Mouse (Mus musculus): ENCODE data around the gene Ppp1r16b. TPM values are rescaled to one million over a fixed set of nuclear protein-coding genes. Genes with fewer than 3 reads are reported as not detected.
A peak's percentile ranks its signal among the peaks of the same experiment; 100 is the strongest.

Ppp1r16b gene
- polyA plus RNA-seq, 1 experiment from 2014 or later: 14.1 TPM

DNA sequence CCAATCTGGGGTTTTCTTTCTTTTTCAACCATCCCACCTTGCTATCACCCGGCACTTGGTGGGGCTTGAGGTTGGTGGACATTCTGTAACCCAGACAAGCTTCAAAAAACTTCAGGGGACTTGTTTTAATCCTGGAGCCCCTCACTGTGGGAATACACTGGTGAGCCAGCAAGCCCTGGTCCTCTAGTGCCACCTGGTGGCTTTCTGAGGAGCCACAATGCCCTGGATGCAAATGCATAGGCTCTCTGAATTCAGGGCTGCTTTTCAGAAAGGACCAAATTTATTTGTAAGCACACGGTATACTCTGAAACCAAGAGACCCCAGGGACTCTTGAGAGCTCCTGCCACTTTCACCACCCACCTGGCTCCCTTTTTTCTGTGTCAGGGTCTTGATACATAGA, 23.3 kb upstream of the Ppp1r16b start:
- Histone ChIP-seq H3K4me3 (ENCODE audit: low read length) (no peak overlapping the region), H3K9ac (replicated peaks; ENCODE audit: low read length) (no peak overlapping the region), H3K9me3 (ENCODE audit: low read length) (peaks cover 4% of the 10 kb centered on the region), H3K36me3 (ENCODE audit: insufficient read depth, low read length) (peaks cover 38% of the 10 kb centered on the region), H3K4me1 (ENCODE audit: insufficient read depth, low read length) (no peaks in the 10 kb centered on the region), H3K27ac (ENCODE audit: low read length) (no peak overlapping the region), H3K27me3 (ENCODE audit: insufficient read depth, low read length) (no peaks in the 10 kb centered on the region), H3K4me2 (replicated peaks; ENCODE audit: low read depth, low read length) (no peak overlapping the region)
- ATAC-seq (ENCODE audit: low FRiP score, low TSS enrichment): peak; percentile 51; the same call in 1 of the 2 replicates
- 14% methylated on average over 2 of the region's 2 CpGs for WGBS

DNA sequence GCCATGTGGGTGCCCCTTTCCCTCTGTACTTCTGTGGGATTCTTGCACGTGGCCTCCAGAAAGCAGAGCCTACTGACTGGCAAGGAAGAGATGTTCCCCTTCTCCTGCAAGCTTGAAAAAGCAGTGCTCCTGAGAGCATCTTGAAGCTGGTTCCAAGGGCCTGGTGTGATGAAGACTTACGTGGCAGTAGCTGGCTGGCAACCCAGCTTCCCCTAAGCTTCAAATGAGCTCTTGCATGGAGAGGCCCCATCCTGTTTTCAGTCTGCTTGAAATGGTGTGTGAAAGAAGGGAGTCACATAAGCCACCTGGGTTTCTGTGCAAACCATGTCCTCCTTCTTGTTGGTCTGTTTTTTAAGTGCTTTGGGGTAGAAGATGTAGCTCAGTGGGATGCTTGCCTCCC, 22.6 kb upstream of the Ppp1r16b start:
- Histone ChIP-seq H3K9ac (replicated peaks; ENCODE audit: low read length) (no peak overlapping the region), H3K4me1 (ENCODE audit: insufficient read depth, low read length) (no peaks in the 10 kb centered on the region), H3K4me2 (replicated peaks; ENCODE audit: low read depth, low read length) (no peak overlapping the region), H3K27me3 (ENCODE audit: insufficient read depth, low read length) (no peaks in the 10 kb centered on the region), H3K36me3 (ENCODE audit: insufficient read depth, low read length) (peaks cover 31% of the 10 kb centered on the region), H3K27ac (ENCODE audit: low read length) (no peak overlapping the region), H3K9me3 (ENCODE audit: low read length) (peaks cover 4% of the 10 kb centered on the region), H3K4me3 (ENCODE audit: low read length) (no peak overlapping the region)
- no peak for ATAC-seq (ENCODE audit: low FRiP score, low TSS enrichment)
- 94% methylated on average over 2 of the region's 2 CpGs for WGBS

DNA sequence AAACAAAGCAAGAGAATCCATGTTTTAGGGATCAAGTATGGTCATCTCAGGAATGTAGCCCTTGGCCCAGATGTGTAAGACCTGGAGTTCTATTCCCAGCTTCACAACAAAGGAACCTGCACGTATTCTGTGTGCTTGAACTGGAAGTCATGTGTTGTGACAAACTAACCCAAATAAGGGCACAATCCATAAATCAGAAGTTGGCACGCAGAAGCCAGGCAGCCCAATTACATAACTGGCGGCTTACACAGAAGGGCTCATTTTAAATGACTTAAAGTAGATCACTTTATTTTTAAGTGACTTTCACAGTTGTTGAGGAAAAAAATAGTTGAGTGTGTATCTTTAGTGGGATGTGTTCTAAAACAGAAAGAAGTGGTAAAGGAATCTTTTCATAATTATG, 21.4 kb upstream of the Ppp1r16b start:
- no peaks in the 10 kb centered on the region for H3K4me1 ChIP-seq (ENCODE audit: insufficient read depth, low read length)
- H3K9ac ChIP-seq (replicated peaks; ENCODE audit: low read length): no peak overlapping the region
- no peak overlapping the region for H3K4me3 ChIP-seq (ENCODE audit: low read length)
- H3K36me3 ChIP-seq (ENCODE audit: insufficient read depth, low read length): peaks cover 18% of the 10 kb centered on the region
- ATAC-seq (ENCODE audit: low FRiP score, low TSS enrichment): no peak
- H3K27me3 ChIP-seq (ENCODE audit: insufficient read depth, low read length): no peaks in the 10 kb centered on the region
- no peak overlapping the region for H3K27ac ChIP-seq (ENCODE audit: low read length)
- no peak overlapping the region for H3K4me2 ChIP-seq (replicated peaks; ENCODE audit: low read depth, low read length)
- H3K9me3 ChIP-seq (ENCODE audit: low read length): peaks cover 4% of the 10 kb centered on the region
- WGBS: 68% methylated on average over 3 of the region's 3 CpGs

DNA sequence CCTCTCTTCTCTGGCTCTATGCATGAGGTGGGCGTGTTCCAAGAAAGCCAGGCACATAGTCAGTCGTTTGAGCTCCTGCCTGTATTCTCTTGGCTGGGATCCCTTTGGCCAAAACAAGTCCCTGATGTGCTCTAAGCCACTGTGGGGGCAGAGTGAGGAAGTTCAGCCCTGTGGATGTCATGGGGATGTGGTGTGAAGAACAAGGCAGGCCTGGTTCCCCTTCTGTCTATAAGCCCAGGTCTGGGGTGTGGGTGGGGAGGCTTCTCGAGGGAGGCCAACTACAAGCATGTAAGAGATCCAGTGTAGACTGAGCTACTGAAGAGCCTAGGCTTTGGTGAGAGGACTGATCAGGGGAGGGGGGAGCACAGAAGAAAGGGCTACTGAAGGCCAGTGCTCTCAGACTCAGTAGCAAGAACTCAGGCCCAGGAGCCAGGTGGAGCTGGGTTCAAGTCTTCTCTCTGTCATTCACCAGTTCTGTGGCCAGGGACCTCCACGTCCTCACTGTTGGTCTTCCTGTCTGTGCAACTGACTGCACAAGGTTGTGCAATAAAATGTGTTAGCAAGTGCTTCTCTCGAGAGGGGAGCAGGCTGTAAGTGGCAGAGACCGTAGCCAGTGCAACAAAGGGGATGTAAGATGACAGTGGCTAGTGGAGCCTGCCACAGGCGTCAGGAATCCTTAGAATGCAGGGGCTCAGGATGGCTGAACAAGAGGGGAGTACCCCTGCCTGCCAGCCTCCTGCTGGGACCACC, 13.9 kb upstream of the Ppp1r16b start:
- H3K36me3 ChIP-seq (ENCODE audit: insufficient read depth, low read length): no peaks in the 10 kb centered on the region
- no peak overlapping the region for H3K4me3 ChIP-seq (ENCODE audit: low read length)
- peaks cover under 1% of the 10 kb centered on the region for H3K9me3 ChIP-seq (ENCODE audit: low read length)
- no peak overlapping the region for H3K9ac ChIP-seq (replicated peaks; ENCODE audit: low read length)
- H3K4me2 ChIP-seq (replicated peaks; ENCODE audit: low read depth, low read length): no peak overlapping the region
- no peak for ATAC-seq (ENCODE audit: low FRiP score, low TSS enrichment)
- 60% methylated on average over 7 of the region's 7 CpGs for WGBS
- H3K27ac ChIP-seq (ENCODE audit: low read length): no peak overlapping the region
- H3K4me1 ChIP-seq (ENCODE audit: insufficient read depth, low read length): no peaks in the 10 kb centered on the region
- H3K27me3 ChIP-seq (ENCODE audit: insufficient read depth, low read length): no peaks in the 10 kb centered on the region

DNA sequence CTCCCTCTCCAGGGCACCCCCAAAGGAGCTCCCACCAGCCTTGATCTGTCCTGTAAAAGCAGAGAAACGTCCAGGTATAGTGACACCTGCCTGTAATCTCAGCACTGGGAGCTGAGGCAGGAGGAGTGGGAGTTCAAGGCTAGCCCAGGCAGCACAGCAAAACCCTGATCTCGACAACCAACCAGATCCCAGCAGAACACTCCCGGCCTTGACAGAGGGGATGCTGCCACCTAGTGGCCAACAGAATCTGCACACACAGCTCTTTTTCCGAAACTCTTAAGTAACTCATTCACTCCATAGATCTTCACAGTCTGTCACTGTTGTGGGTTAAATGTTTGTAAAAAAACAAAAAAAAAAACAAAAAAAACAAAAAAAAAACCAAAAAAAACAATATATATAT, 12.2 kb upstream of the Ppp1r16b start:
- no peak overlapping the region for H3K9ac ChIP-seq (replicated peaks; ENCODE audit: low read length)
- no peaks in the 10 kb centered on the region for H3K36me3 ChIP-seq (ENCODE audit: insufficient read depth, low read length)
- peak; percentile 35; the same call in 1 of the 2 replicates for ATAC-seq (ENCODE audit: low FRiP score, low TSS enrichment)
- no peaks in the 10 kb centered on the region for H3K9me3 ChIP-seq (ENCODE audit: low read length)
- no peak overlapping the region for H3K4me3 ChIP-seq (ENCODE audit: low read length)
- no peaks in the 10 kb centered on the region for H3K27me3 ChIP-seq (ENCODE audit: insufficient read depth, low read length)
- no peaks in the 10 kb centered on the region for H3K4me1 ChIP-seq (ENCODE audit: insufficient read depth, low read length)
- H3K27ac ChIP-seq (ENCODE audit: low read length): no peak overlapping the region
- 11% methylated on average over 4 of the region's 4 CpGs for WGBS
- no peak overlapping the region for H3K4me2 ChIP-seq (replicated peaks; ENCODE audit: low read depth, low read length)

DNA sequence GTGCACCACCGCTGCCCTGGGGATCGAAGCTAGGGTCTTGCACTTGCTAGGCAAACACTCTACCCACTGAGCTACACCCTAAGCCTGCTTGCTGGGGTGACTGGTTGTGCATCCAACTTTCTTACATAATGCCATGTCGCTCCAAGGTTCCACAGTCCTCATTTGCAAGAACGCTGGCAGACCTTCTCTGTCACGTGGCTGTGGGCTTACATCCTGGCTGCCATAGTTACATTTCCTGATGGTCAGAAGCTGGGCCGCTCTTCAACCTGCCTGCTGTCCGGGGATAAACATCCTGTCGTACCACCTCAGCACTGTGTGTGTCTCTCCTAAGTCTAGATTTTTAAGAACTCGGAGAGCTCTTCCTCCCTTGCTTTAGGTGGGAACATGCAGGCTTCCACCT, 10.5 kb upstream of the Ppp1r16b start:
- Histone ChIP-seq H3K4me1 (ENCODE audit: insufficient read depth, low read length) (no peaks in the 10 kb centered on the region; the same call in 1 of the 2 replicates), H3K4me3 (ENCODE audit: low read length) (no peak overlapping the region), H3K36me3 (ENCODE audit: insufficient read depth, low read length) (no peaks in the 10 kb centered on the region), H3K27ac (ENCODE audit: low read length) (peak overlapping the region; percentile 51; the same call in 1 of the 2 replicates), H3K27me3 (ENCODE audit: insufficient read depth, low read length) (no peaks in the 10 kb centered on the region), H3K9me3 (ENCODE audit: low read length) (no peaks in the 10 kb centered on the region), H3K4me2 (replicated peaks; ENCODE audit: low read depth, low read length) (no peak overlapping the region), H3K9ac (replicated peaks; ENCODE audit: low read length) (no peak overlapping the region)
- no peak for ATAC-seq (ENCODE audit: low FRiP score, low TSS enrichment)
- 76% methylated on average over 9 of the region's 9 CpGs for WGBS

- Histone ChIP-seq H3K27ac (ENCODE audit: low read length) (no peak overlapping the region), H3K4me2 (replicated peaks; ENCODE audit: low read depth, low read length) (no peak overlapping the region), H3K27me3 (ENCODE audit: insufficient read depth, low read length) (no peaks in the 10 kb centered on the region), H3K4me3 (ENCODE audit: low read length) (no peak overlapping the region), H3K9ac (replicated peaks; ENCODE audit: low read length) (no peak overlapping the region), H3K4me1 (ENCODE audit: insufficient read depth, low read length) (no peaks in the 10 kb centered on the region; the same call in 1 of the 2 replicates), H3K36me3 (ENCODE audit: insufficient read depth, low read length) (no peaks in the 10 kb centered on the region), H3K9me3 (ENCODE audit: low read length) (no peaks in the 10 kb centered on the region)
- 77% methylated on average over 4 of the region's 4 CpGs for WGBS
- no peak for ATAC-seq (ENCODE audit: low FRiP score, low TSS enrichment)
These were observed 9.4 kb upstream of the Ppp1r16b start for GRCm38 (mm10) chr2:158655806-158656205.

GRCm38 (mm10) chr2:158658822-158659221, 6.4 kb upstream of the Ppp1r16b start:
- no peak overlapping the region for H3K4me3 ChIP-seq (ENCODE audit: low read length)
- H3K4me1 ChIP-seq (ENCODE audit: insufficient read depth, low read length): no peaks in the 10 kb centered on the region; the same call in 1 of the 2 replicates
- no peaks in the 10 kb centered on the region for H3K27me3 ChIP-seq (ENCODE audit: insufficient read depth, low read length)
- H3K4me2 ChIP-seq (replicated peaks; ENCODE audit: low read depth, low read length): no peak overlapping the region
- peak; percentile 88 for ATAC-seq (ENCODE audit: low FRiP score, low TSS enrichment)
- H3K27ac ChIP-seq (ENCODE audit: low read length): peak overlapping the region; percentile 69
- H3K36me3 ChIP-seq (ENCODE audit: insufficient read depth, low read length): no peaks in the 10 kb centered on the region
- no peak overlapping the region for H3K9ac ChIP-seq (replicated peaks; ENCODE audit: low read length)
- 37% methylated on average over 6 of the region's 6 CpGs for WGBS
- no peaks in the 10 kb centered on the region for H3K9me3 ChIP-seq (ENCODE audit: low read length)

DNA sequence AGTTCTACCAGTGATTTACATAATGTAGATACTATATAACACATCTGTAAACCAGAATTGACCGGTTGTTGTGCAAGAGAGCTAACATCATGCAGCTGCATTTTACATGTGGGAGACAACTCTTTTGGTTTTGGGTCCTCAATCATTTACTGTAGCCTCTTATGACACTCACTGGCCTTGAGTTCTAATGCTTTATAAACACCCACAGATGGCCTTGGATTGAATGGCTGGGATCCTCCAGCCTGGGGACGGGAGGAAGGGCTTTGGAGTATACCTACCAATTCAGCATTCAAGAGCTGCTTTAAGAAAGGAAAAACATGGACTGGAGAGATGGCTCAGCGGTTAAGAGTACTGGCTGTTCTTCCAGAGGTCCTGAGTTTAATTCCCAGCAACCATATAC, 5.9 kb upstream of the Ppp1r16b start:
- no peak overlapping the region for H3K4me2 ChIP-seq (replicated peaks; ENCODE audit: low read depth, low read length)
- peak overlapping the region; percentile 69 for H3K27ac ChIP-seq (ENCODE audit: low read length)
- H3K9ac ChIP-seq (replicated peaks; ENCODE audit: low read length): no peak overlapping the region
- no peaks in the 10 kb centered on the region for H3K36me3 ChIP-seq (ENCODE audit: insufficient read depth, low read length)
- ATAC-seq (ENCODE audit: low FRiP score, low TSS enrichment): no peak
- no peaks in the 10 kb centered on the region for H3K9me3 ChIP-seq (ENCODE audit: low read length)
- no peaks in the 10 kb centered on the region; the same call in 1 of the 2 replicates for H3K4me1 ChIP-seq (ENCODE audit: insufficient read depth, low read length)
- no peaks in the 10 kb centered on the region for H3K27me3 ChIP-seq (ENCODE audit: insufficient read depth, low read length)
- WGBS: 64% methylated on average over 3 of the region's 3 CpGs
- no peak overlapping the region for H3K4me3 ChIP-seq (ENCODE audit: low read length)

GRCm38 (mm10) chr2:158666071-158666800, 1.0 kb downstream of the Ppp1r16b start:
- no peak overlapping the region for H3K9ac ChIP-seq (replicated peaks; ENCODE audit: low read length)
- peaks cover 41% of the 10 kb centered on the region for H3K4me1 ChIP-seq (ENCODE audit: insufficient read depth, low read length)
- WGBS: 54% methylated on average over 13 of the region's 13 CpGs
- peaks cover 24% of the 10 kb centered on the region for H3K27me3 ChIP-seq (ENCODE audit: insufficient read depth, low read length)
- H3K36me3 ChIP-seq (ENCODE audit: insufficient read depth, low read length): no peaks in the 10 kb centered on the region
- no peaks in the 10 kb centered on the region for H3K9me3 ChIP-seq (ENCODE audit: low read length)
- ATAC-seq (ENCODE audit: low FRiP score, low TSS enrichment): no peak
- H3K4me2 ChIP-seq (replicated peaks; ENCODE audit: low read depth, low read length): no peak overlapping the region
- peak overlapping the region; percentile 13 for H3K27ac ChIP-seq (ENCODE audit: low read length)
- 0 out of 2 replicates have a peak overlapping the region, but pooled peaks have one; percentile 64 for H3K4me3 ChIP-seq (ENCODE audit: low read length)

Measured in kidney, embryonic 16.5 days (tissue).